Comparison of ENCODE assay signal across 24 mouse cellular contexts in the genomic region with DNA sequence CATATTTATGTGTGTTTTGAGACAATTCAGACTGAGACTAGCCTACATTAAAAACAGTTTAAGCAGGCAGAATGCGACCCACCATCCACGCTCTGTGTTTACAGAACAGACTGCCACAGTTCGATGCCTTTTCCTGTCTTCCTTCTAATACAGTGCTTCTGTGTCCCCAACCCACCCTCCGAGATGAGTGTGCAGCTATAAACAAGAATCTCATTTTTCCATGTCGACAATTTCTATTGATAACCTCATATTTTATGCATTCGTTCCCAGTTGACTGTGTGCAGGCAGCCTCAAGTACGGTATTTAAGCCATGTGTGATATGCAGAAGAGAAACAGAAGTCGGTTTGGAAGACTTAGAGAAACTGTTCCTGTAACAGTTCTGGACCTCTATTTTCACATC. TPM values are rescaled to one million over a fixed set of nuclear protein-coding genes. Genes with fewer than 3 reads are reported as not detected.
DNase-seq lines count a peak whose midpoint lies in the region; ATAC-seq and TF ChIP-seq lines count a peak whose summit lies in the region.
"Had no signal": no experiment of that assay in that cellular context is flagged by ENCODE, and none has a peak within 500 bp of the region (broad histone marks: within the 10 kb centered on the region; RNA-seq: fewer than 3 reads in every experiment).

No protein-coding gene starts in this region.

- no peak overlapping the region for H3K9ac ChIP-seq in hindbrain, postnatal 0 days (replicated peaks; ENCODE audit: low read length)
- H3K9ac ChIP-seq in hindbrain, embryonic 16.5 days (ENCODE audit: low read depth, low read length) = no peak overlapping the region
- H3K9ac ChIP-seq in midbrain, postnatal 0 days (replicated peaks; ENCODE audit: low read length, poor library complexity, severe bottlenecking) = no peak overlapping the region
- H3K9ac ChIP-seq in midbrain, embryonic 15.5 days = no peak overlapping the region
- H3K9ac ChIP-seq: forebrain, embryonic 12.5 days; hindbrain, embryonic 15.5 days; kidney, embryonic 15.5 days; limb, embryonic 13.5 days; liver, embryonic 12.5 days; neural tube, embryonic 12.5 days had no signal

- H3K27me3 ChIP-seq in hindbrain, postnatal 0 days (ENCODE audit: insufficient read depth, low read length) = no peaks in the 10 kb centered on the region
- no peaks in the 10 kb centered on the region for H3K27me3 ChIP-seq in hindbrain, embryonic 16.5 days (replicated peaks; ENCODE audit: control insufficient read depth, insufficient read depth, low read length)
- no peaks in the 10 kb centered on the region for H3K27me3 ChIP-seq in midbrain, postnatal 0 days (ENCODE audit: insufficient read depth, low read length)
- H3K27me3 ChIP-seq in midbrain, embryonic 15.5 days (replicated peaks) = peaks cover 8% of the 10 kb centered on the region; the same call in 1 of the 2 replicates

- no peaks in the 10 kb centered on the region for H3K9me3 ChIP-seq in hindbrain, postnatal 0 days (ENCODE audit: low read length)
- no peaks in the 10 kb centered on the region; the same call in 1 of the 2 replicates for H3K9me3 ChIP-seq in hindbrain, embryonic 16.5 days (ENCODE audit: control insufficient read depth, low read length)
- no peaks in the 10 kb centered on the region for H3K9me3 ChIP-seq in midbrain, postnatal 0 days (ENCODE audit: low read length)
- H3K9me3 ChIP-seq in midbrain, embryonic 15.5 days = no peaks in the 10 kb centered on the region
- H3K9me3 ChIP-seq: forebrain, embryonic 12.5 days; hindbrain, embryonic 15.5 days; kidney, embryonic 15.5 days; limb, embryonic 13.5 days; liver, embryonic 12.5 days; neural tube, embryonic 12.5 days had no signal

- no peak overlapping the region for H3K27ac ChIP-seq in hindbrain, postnatal 0 days
- no peak overlapping the region for H3K27ac ChIP-seq in hindbrain, embryonic 16.5 days (ENCODE audit: low read depth, low read length)
- 0 out of 2 replicates have a peak overlapping the region, but pooled peaks have one; percentile 32 for H3K27ac ChIP-seq in midbrain, postnatal 0 days (ENCODE audit: low read depth, low read length)
- H3K27ac ChIP-seq in midbrain, embryonic 15.5 days = no peak overlapping the region
- H3K27ac ChIP-seq: forebrain, embryonic 12.5 days; gastrocnemius, adult 2 months; hindbrain, embryonic 15.5 days; kidney, embryonic 15.5 days; limb, embryonic 13.5 days; liver, embryonic 12.5 days; neural tube, embryonic 12.5 days had no signal

- no peak overlapping the region for H3K4me2 ChIP-seq in hindbrain, postnatal 0 days (ENCODE audit: low read depth, low read length)
- no peak overlapping the region for H3K4me2 ChIP-seq in hindbrain, embryonic 16.5 days (ENCODE audit: low read length)
- no peak overlapping the region for H3K4me2 ChIP-seq in midbrain, postnatal 0 days (ENCODE audit: low read depth, low read length, poor library complexity, severe bottlenecking)
- no peak overlapping the region for H3K4me2 ChIP-seq in midbrain, embryonic 15.5 days
- H3K4me2 ChIP-seq: forebrain, embryonic 12.5 days; heart, embryonic 11.5 days; hindbrain, embryonic 15.5 days; kidney, embryonic 15.5 days; limb, embryonic 13.5 days; liver, embryonic 12.5 days; midbrain, embryonic 11.5 days; neural tube, embryonic 12.5 days had no signal

- 49% methylated on average over 8 of the region's 8 CpGs for WGBS in hindbrain, postnatal 0 days
- 43% methylated on average over 8 of the region's 8 CpGs for WGBS in hindbrain, embryonic 16.5 days
- WGBS in midbrain, postnatal 0 days = 63% methylated on average over 8 of the region's 8 CpGs
- WGBS in midbrain, embryonic 15.5 days = 68% methylated on average over 8 of the region's 8 CpGs

- H3K36me3 ChIP-seq in hindbrain, postnatal 0 days (ENCODE audit: insufficient read depth, low read length) = no peaks in the 10 kb centered on the region
- H3K36me3 ChIP-seq in hindbrain, embryonic 16.5 days (ENCODE audit: control insufficient read depth, insufficient read depth, low read length) = no peaks in the 10 kb centered on the region
- no peaks in the 10 kb centered on the region for H3K36me3 ChIP-seq in midbrain, postnatal 0 days (ENCODE audit: insufficient read depth, low read length)
- no peaks in the 10 kb centered on the region for H3K36me3 ChIP-seq in midbrain, embryonic 15.5 days (replicated peaks)
- H3K36me3 ChIP-seq: forebrain, embryonic 12.5 days; hindbrain, embryonic 15.5 days; kidney, embryonic 15.5 days; limb, embryonic 13.5 days; liver, embryonic 12.5 days had no signal

- H3K4me3 ChIP-seq in hindbrain, postnatal 0 days (ENCODE audit: low read length) = no peak overlapping the region
- H3K4me3 ChIP-seq in hindbrain, embryonic 16.5 days (ENCODE audit: low read length) = no peak overlapping the region
- no peak overlapping the region for H3K4me3 ChIP-seq in midbrain, postnatal 0 days (ENCODE audit: low read depth, low read length)
- H3K4me3 ChIP-seq in midbrain, embryonic 15.5 days = no peak overlapping the region
- H3K4me3 ChIP-seq: forebrain, embryonic 12.5 days; gastrocnemius, adult 2 months; hindbrain, embryonic 15.5 days; kidney, embryonic 15.5 days; limb, embryonic 13.5 days; liver, embryonic 12.5 days; neural tube, embryonic 12.5 days had no signal

- peak; percentile 12 for DNase-seq in cerebellum, adult 9-10 months
- no peak for DNase-seq in cerebellum, adult 11 months
- DNase-seq in hindbrain, postnatal 0 days (ENCODE audit: low spot score) = peak; percentile 8
- DNase-seq in midbrain, postnatal 0 days (ENCODE audit: low spot score) = no peak
- peak; percentile 23 to 30 for DNase-seq in frontal cortex, postnatal 10 days (ENCODE audit: low spot score in 2 of 2)
- DNase-seq in lung, postnatal 10 days = no peak
- DNase-seq: adrenal gland, postnatal 10 days; cerebellum, postnatal 14 days; gastrocnemius, adult 2 months; kidney, adult 11 months; kidney, postnatal 36 days; lung, adult 18-20 months; lung, postnatal 14 days; retina, postnatal 1 day had no signal

- no peak for TF ChIP-seq CTCF in hindbrain, postnatal 0 days (IDR thresholded peaks at IDR 0.05; ENCODE audit: low read depth)
- no peak for TF ChIP-seq CTCF in midbrain, postnatal 0 days (IDR thresholded peaks at IDR 0.05)

- H3K4me1 ChIP-seq in hindbrain, postnatal 0 days (ENCODE audit: insufficient read depth, low read length) = no peaks in the 10 kb centered on the region
- no peaks in the 10 kb centered on the region; the same call in 1 of the 2 replicates for H3K4me1 ChIP-seq in hindbrain, embryonic 16.5 days (ENCODE audit: control insufficient read depth, insufficient read depth, low read depth, low read length)
- no peaks in the 10 kb centered on the region for H3K4me1 ChIP-seq in midbrain, postnatal 0 days (ENCODE audit: insufficient read depth, low read length)
- no peaks in the 10 kb centered on the region for H3K4me1 ChIP-seq in midbrain, embryonic 15.5 days
- H3K4me1 ChIP-seq: forebrain, embryonic 12.5 days; hindbrain, embryonic 15.5 days; liver, embryonic 12.5 days; neural tube, embryonic 12.5 days had no signal

- no peak for ATAC-seq in hindbrain, postnatal 0 days
- no peak for ATAC-seq in hindbrain, embryonic 16.5 days
- ATAC-seq in midbrain, postnatal 0 days (ENCODE audit: low FRiP score) = no peak
- no peak for ATAC-seq in midbrain, embryonic 15.5 days (replicated peaks)
- ATAC-seq: liver, embryonic 12.5 days had no signal

RNA-seq across cellular contexts. Expression of a gene that starts 6.9 kb away (rescaled TPM):
- 12.1 and 14.8 TPM in 2 replicates for total RNA-seq in hindbrain, postnatal 0 days (2014; rRNA removed)
- polyA plus RNA-seq in hindbrain, postnatal 0 days (2015; fragmentation: Nextera tagmentation; extraction: Ambion mirVana) = 7.7 and 8.0 TPM in 2 replicates
- polyA plus RNA-seq in hindbrain, embryonic 16.5 days (2015; fragmentation: Nextera tagmentation; extraction: Ambion mirVana) = 7.4 and 7.9 TPM in 2 replicates
- total RNA-seq in midbrain, postnatal 0 days (2014; rRNA removed) = 8.0 and 8.1 TPM in 2 replicates
- 4.2 and 5.0 TPM in 2 replicates for polyA plus RNA-seq in midbrain, postnatal 0 days (2015; fragmentation: Nextera tagmentation; extraction: Ambion mirVana)
- 4.5 and 4.9 TPM in 2 replicates for polyA plus RNA-seq in midbrain, embryonic 15.5 days (2015; fragmentation: Nextera tagmentation; extraction: Ambion mirVana)

Comparison
In these comparisons a context has a peak if more than half of its experiments do, and no peak if none do; other contexts are left out.
1. DNase-seq: peak in cerebellum, adult 9-10 months (single experiment), hindbrain, postnatal 0 days (single experiment) and frontal cortex, postnatal 10 days (2 of 2); none in cerebellum, adult 11 months (single experiment), midbrain, postnatal 0 days (single experiment) and lung, postnatal 10 days (single experiment).